Mouse (Mus musculus) embryonic facial prominence, embryonic 12.5 days (tissue): ENCODE data around the gene Aqp9. TPM values are rescaled to one million over a fixed set of nuclear protein-coding genes. Genes with fewer than 3 reads are reported as not detected.

Source experiments
- ATAC-seq: fragments of 200-750 bp; cut with Nextera tagmentation; 2 replicates; pipeline ENCODE4 v1.8.0; 2017; ENCODE audit not compliant: insufficient number of reproducible peaks, insufficient read depth, low FRiP score, low TSS enrichment
- H3K27ac ChIP-seq: fragments of 300-500 bp; sonication (generic); 2 replicates; pipeline ENCODE4 v1.5.1; 2016; ENCODE audit warnings: mild to moderate bottlenecking
- H3K27me3 ChIP-seq: fragments of 300-500 bp; sonication (generic); 2 replicates; pipeline ENCODE4 v1.6.1; 2016; ENCODE audit warnings: mild to moderate bottlenecking, moderate library complexity
- H3K36me3 ChIP-seq: fragments of 300-500 bp; sonication (generic); 2 replicates; pipeline ENCODE4 v1.6.1; 2016; ENCODE audit warnings: mild to moderate bottlenecking
- H3K4me1 ChIP-seq: fragments of 300-500 bp; sonication (generic); 2 replicates; pipeline ENCODE4 v1.6.1; 2016
- H3K4me2 ChIP-seq: fragments of 300-500 bp; sonication (generic); replicated peaks from 2 replicates; pipeline ENCODE4 v1.6.1; 2016; ENCODE audit warnings: mild to moderate bottlenecking, moderate library complexity
- H3K4me3 ChIP-seq: fragments of 300-500 bp; sonication (generic); 2 replicates; pipeline ENCODE4 v1.5.1; 2016; ENCODE audit warnings: mild to moderate bottlenecking
- H3K9ac ChIP-seq: fragments of 300-500 bp; sonication (generic); 2 replicates; pipeline ENCODE4 v1.6.1; 2016; ENCODE audit warnings: mild to moderate bottlenecking, moderate library complexity
- H3K9me3 ChIP-seq: fragments of 300-500 bp; sonication (generic); 2 replicates; pipeline ENCODE4 v1.6.1; 2016; ENCODE audit warnings: mild to moderate bottlenecking, moderate library complexity
- WGBS: fragments of 180-500 bp; shearing (Covaris S2); methylation state at CpG from one replicate; pipeline ENCODE4 v1.1.7; 2016; 5-methylcytosine and 5-hydroxymethylcytosine counted together
- polyA plus RNA-seq: library from polyadenylated mRNA; unstranded; fragments of >200 nt; fragmentation: Nextera tagmentation; extraction: Ambion mirVana; gene quantifications from 2 replicates; pipeline ENCODE4 v1.2.1, GENCODE M21; 2016

Gene Aqp9
- polyA plus RNA-seq, 1 experiment from 2014 or later = not detected

DNA sequence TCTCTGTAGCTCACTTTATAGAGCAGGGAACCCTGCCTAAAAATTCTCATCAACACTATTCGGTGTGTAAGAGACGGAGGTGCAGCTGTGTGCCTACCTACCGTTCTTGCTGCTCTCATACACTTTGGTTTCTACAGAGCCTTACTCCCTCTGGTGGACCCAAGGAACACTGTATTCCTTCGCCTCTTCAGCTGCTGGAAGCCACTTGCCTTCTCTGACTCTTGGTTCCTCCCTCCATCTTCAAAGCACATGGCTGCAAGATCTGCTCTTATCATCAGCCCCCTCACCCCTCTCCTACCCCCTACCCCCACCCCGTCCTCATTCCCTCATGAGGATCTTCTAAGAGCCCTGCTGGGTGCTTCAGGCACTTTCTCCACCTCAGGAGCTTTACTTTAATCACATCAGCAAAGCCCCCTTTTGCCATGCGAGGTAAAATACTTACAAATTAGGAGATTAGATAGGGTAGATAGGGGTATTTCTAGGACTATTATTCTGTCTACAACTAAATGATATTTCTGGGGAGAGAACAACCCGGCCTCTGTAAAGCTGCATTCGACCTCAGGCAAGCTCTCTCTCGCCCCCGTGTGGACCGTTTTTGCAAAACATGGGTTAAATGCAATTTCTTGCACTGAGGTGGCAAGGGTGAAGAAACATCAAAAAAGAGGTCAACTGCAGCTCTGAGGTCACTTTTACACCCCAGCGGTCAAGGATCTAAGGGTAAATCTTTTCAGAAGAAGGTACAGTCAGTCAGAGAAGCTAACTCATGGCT lies 20.3 kb upstream of the Aqp9 start:
- peak overlapping the region; percentile 30 for H3K4me2 ChIP-seq
- 13% methylated on average over 12 of the region's 12 CpGs for WGBS
- H3K4me3 ChIP-seq = no peak overlapping the region
- no peaks in the 10 kb centered on the region for H3K27me3 ChIP-seq
- H3K27ac ChIP-seq = no peak overlapping the region
- H3K36me3 ChIP-seq = no peaks in the 10 kb centered on the region
- ATAC-seq = no peak
- no peaks in the 10 kb centered on the region for H3K4me1 ChIP-seq
- H3K9ac ChIP-seq = no peak overlapping the region
- H3K9me3 ChIP-seq = no peaks in the 10 kb centered on the region

DNA sequence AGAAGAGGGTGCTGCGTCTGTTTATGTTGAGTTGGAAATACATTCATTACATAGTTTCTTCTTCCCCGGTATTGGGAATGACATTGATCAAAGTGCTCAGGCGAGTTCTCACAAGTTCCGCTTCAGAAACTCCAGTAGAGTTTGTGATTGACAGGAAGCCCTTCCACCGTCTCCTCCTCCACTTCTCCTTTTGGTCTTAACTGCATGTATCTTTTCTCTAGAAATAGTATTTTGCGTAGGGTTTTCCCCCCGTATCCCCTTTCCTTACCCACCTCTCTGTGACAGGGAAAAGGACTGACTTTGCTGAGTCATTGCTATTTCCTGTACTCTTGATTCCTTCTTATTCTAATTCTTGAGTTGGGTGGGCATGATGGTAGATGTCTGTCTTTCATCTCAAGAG lies 18.9 kb upstream of the Aqp9 start:
- no peaks in the 10 kb centered on the region for H3K27me3 ChIP-seq
- no peaks in the 10 kb centered on the region for H3K9me3 ChIP-seq
- ATAC-seq = no peak
- no peak overlapping the region for H3K4me3 ChIP-seq
- H3K4me2 ChIP-seq = no peak overlapping the region
- H3K27ac ChIP-seq = no peak overlapping the region
- H3K36me3 ChIP-seq = no peaks in the 10 kb centered on the region
- whole genome bisulfite sequencing = 89% methylated on average over 7 of the region's 7 CpGs
- H3K9ac ChIP-seq = no peak overlapping the region
- no peaks in the 10 kb centered on the region for H3K4me1 ChIP-seq

DNA sequence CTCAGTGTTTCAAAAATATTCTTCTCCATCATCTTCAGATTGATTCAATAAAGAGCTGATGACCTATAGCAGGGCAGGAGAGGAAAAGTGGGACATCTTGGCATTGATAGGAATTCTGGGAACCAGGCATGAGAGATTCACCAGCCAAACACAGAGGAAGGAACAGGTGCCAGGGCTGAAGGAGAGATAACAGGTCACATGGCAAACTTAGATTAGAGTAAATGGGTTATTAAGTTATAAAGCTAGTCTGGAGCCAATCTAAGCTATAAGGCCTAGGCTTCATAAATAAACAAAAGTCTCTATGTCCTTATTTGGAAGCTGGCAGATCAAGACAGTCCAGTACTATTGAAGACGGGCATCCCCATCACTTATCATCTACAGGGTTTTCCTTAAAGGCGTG lies 17.3 kb upstream of the Aqp9 start:
- Histone ChIP-seq H3K4me1 (no peaks in the 10 kb centered on the region), H3K36me3 (no peaks in the 10 kb centered on the region), H3K27me3 (no peaks in the 10 kb centered on the region), H3K4me2 (no peak overlapping the region), H3K27ac (no peak overlapping the region), H3K4me3 (no peak overlapping the region), H3K9me3 (no peaks in the 10 kb centered on the region), H3K9ac (no peak overlapping the region)
- no peak for ATAC-seq
- WGBS = 83% methylated on average over 2 of the region's 2 CpGs

DNA sequence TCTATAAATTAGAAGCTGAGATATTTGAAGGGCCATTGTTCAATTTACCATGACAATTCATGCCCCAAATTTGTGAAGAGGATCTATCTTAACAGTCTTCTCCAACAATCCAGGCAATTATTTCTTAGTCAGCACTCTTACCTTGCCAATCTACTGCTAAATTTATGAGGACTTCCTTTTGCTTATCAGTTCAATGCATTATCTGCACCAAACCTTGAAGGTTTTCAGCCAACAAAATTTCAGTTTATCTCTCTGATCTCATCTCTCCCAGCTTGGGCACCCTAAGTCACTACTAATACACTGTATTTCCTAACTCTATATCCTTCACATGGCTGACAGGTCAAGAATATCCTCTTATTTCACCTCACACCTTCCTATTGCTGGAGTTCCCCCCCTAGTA lies 16.8 kb upstream of the Aqp9 start:
- no peak overlapping the region for H3K27ac ChIP-seq
- no peak overlapping the region for H3K4me2 ChIP-seq
- H3K27me3 ChIP-seq = no peaks in the 10 kb centered on the region
- no peak overlapping the region for H3K9ac ChIP-seq
- ATAC-seq = no peak
- no peaks in the 10 kb centered on the region for H3K4me1 ChIP-seq
- no peaks in the 10 kb centered on the region for H3K36me3 ChIP-seq
- no peak overlapping the region for H3K4me3 ChIP-seq
- H3K9me3 ChIP-seq = no peaks in the 10 kb centered on the region

DNA sequence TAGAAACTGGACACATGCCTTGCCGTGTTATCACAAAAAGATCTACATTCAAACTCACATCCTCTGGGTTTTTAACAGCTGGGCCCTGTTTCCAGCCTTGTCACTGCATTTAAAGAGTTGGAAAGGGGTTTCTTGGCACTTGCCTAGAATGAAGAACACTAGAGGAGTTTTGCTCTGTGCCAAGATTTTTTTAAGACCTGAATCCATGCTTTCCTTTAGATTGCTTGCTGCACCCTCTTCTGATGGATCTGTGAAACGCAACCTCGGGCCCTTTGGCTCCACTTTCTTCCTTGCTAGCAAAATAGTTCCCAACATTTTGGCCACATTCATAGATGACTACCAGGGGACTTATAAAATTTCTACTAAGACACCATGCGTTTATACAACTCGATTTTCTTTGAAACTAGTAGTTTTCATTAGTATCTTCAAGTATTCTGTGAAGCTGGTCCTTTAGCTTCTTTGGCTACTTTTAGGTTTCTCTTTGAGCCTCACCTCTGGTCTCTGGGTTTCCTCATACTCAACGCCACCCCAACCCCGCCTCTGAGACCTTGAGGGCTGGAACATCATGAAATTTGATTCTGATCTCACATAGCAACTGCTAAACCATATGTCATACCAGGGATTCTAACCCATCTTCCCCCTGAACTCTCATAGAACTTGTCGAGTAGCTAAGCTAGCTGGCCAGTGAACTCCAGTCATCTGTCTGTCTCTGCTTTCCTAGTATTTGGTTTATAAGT lies 11.7 kb upstream of the Aqp9 start:
- no peak overlapping the region for H3K4me3 ChIP-seq
- no peaks in the 10 kb centered on the region for H3K9me3 ChIP-seq
- no peak overlapping the region for H3K4me2 ChIP-seq
- H3K36me3 ChIP-seq = no peaks in the 10 kb centered on the region
- H3K27me3 ChIP-seq = no peaks in the 10 kb centered on the region
- 75% methylated on average over 8 of the region's 8 CpGs for WGBS
- H3K4me1 ChIP-seq = no peaks in the 10 kb centered on the region
- H3K27ac ChIP-seq = no peak overlapping the region
- H3K9ac ChIP-seq = no peak overlapping the region
- no peak for ATAC-seq

DNA sequence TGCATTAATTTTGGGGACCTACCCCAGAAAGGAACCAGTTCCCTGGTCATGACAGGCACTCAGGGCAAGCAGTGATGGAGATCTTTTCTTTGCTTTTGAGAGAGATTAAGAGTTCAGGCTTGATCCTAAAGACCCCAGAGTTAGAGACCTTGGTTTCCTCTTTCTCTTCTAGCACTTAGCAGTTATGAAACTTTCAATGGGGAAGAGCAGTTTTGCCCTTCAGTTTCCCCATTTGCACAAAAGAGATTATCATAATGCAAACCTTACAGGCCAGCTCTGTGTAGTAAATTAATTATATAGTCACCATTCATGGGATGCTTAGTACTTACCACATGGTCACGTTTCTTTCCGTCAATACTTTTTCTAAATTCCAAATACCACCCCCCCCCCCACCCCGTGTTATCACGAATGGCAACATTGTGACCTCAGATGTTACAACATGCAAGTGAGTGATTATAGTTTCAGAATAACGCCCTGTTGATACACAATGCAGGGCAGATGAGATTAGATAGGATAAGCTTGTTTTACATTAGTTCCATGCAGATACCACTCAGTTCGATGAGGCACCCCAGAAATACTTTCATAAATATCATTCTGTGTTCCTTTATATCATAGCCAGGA lies 10.9 kb upstream of the Aqp9 start:
- no peak overlapping the region for H3K9ac ChIP-seq
- no peak for ATAC-seq
- no peak overlapping the region for H3K27ac ChIP-seq
- no peak overlapping the region for H3K4me2 ChIP-seq
- no peaks in the 10 kb centered on the region for H3K36me3 ChIP-seq
- no peaks in the 10 kb centered on the region for H3K9me3 ChIP-seq
- H3K4me3 ChIP-seq = no peak overlapping the region
- H3K27me3 ChIP-seq = no peaks in the 10 kb centered on the region
- 89% methylated on average over 6 of the region's 6 CpGs for WGBS
- no peaks in the 10 kb centered on the region for H3K4me1 ChIP-seq

DNA sequence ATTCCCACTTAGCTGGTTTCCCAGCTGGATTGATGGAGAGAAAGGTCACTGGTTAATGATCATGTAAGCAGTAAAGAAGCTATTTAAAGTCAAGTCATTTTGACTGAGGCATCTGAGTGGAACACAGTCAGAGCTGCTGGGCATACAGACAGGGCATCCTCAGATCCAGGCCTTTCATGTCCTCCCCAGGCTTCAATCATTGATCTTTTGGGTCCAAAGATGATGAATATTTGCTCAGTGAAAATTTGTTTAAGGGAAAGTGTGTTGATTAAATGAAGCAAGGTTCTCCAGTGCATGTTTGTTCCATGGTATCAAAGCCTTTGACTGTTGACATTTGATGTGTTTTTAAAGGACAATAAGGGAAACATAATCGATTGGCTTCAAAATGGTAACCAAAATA lies 7.2 kb upstream of the Aqp9 start:
- no peak overlapping the region for H3K4me2 ChIP-seq
- no peaks in the 10 kb centered on the region for H3K36me3 ChIP-seq
- H3K4me1 ChIP-seq = no peaks in the 10 kb centered on the region
- no peak overlapping the region for H3K27ac ChIP-seq
- H3K9ac ChIP-seq = no peak overlapping the region
- no peaks in the 10 kb centered on the region for H3K9me3 ChIP-seq
- WGBS = 83% methylated on average over 1 of the region's 1 CpGs
- ATAC-seq = no peak
- no peak overlapping the region for H3K4me3 ChIP-seq
- H3K27me3 ChIP-seq = no peaks in the 10 kb centered on the region

DNA sequence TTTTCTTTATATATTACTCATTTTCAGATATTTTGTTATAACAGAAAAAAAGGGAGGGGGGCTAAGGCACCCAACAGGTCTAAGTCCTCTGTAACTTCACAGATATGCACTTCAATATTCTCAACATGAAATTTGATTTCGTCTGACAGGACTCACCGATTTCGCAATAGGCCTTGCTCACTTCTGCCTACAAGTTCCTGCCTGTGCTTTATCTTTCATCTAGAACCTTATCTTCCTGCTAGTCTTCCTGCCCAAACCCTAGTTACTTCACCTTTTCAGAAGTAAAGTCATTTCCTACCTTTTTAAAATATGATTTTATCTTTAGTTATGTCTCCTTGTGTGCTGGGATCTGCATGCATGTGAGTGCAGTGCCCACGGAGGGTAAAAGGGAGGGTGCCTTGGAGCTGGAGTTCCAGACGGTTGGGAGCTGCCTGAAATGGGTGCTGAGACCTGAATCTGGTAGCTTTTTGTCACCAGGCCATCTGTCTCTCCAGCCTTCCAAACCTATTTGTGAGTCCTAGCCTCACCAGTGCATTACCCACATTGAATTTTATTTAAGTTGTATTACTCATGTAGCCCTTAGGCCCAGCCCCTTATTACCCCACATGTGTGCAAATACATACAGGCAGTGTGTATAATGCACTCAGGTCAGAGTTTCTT lies 6.0 kb upstream of the Aqp9 start:
- no peaks in the 10 kb centered on the region for H3K4me1 ChIP-seq
- no peak overlapping the region for H3K4me3 ChIP-seq
- no peaks in the 10 kb centered on the region for H3K9me3 ChIP-seq
- ATAC-seq = no peak
- WGBS = 80% methylated on average over 5 of the region's 5 CpGs
- H3K9ac ChIP-seq = no peak overlapping the region
- H3K27ac ChIP-seq = no peak overlapping the region
- H3K36me3 ChIP-seq = no peaks in the 10 kb centered on the region
- H3K27me3 ChIP-seq = no peaks in the 10 kb centered on the region
- no peak overlapping the region for H3K4me2 ChIP-seq

DNA sequence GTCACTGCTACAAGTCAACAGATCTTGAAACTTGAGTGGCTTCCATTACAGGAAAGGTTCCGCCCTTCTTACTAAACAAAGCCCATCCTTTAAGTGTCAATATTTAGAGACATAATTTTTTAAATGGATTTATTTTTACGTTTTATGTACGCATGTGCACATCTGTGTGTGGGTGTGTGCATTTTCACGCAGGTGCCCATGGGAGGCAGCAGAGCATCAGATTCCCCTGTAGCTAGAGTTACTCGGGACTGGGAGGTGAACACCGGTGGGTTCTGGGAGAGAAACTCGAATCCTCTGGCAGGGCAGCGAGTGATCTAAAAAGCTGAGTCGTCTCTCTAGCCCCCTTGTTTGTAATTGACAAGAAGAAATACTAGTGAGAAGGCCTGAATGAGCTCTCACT lies 5.1 kb upstream of the Aqp9 start:
- Histone ChIP-seq H3K4me1 (peaks cover 3% of the 10 kb centered on the region; the same call in 1 of the 2 replicates), H3K36me3 (no peaks in the 10 kb centered on the region), H3K9ac (no peak overlapping the region), H3K27ac (no peak overlapping the region), H3K4me3 (no peak overlapping the region), H3K9me3 (no peaks in the 10 kb centered on the region), H3K27me3 (no peaks in the 10 kb centered on the region), H3K4me2 (no peak overlapping the region)
- no peak for ATAC-seq
- 49% methylated on average over 9 of the region's 9 CpGs for WGBS

DNA sequence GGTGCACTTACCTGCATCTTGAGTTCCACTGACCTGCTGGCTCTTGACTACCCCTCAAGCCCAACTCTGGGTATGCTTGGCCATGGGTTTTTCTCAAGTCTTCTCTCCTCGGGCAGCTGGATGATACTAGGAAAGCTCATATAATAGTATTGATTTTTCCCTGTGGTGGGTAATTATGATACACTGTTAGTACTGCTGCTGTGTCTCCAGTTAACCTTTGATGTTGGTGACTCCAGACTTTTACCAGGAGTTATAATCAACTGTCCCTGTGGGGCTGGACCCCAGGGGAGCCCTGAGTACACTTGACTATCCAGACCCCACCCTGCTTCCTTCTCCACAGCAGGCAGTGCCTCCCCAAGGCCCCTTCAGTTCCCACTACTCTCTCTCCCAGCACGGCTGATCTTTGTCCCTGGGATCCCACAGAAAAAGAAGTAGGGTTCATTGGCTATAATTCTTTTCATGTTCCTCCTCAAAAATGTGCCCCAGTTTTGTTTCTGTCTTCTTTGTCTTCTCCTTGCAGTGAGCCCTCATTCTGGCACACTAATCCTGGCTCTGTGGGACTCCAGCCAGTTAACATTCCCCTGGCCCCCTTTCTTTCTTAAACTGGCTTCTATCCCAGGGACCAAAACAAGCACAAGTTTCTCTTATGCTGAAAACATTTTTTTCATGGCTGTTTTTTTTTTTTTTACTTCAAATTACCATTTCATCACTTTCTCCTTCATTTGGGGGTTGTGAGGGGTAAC lies 838 bp downstream of the Aqp9 start:
- no peaks in the 10 kb centered on the region for H3K36me3 ChIP-seq
- no peak overlapping the region for H3K27ac ChIP-seq
- no peaks in the 10 kb centered on the region for H3K9me3 ChIP-seq
- ATAC-seq = no peak
- no peak overlapping the region for H3K4me2 ChIP-seq
- no peak overlapping the region for H3K9ac ChIP-seq
- 35% methylated on average over 2 of the region's 2 CpGs for WGBS
- H3K4me1 ChIP-seq = peaks cover 4% of the 10 kb centered on the region; the same call in 1 of the 2 replicates
- no peak overlapping the region for H3K4me3 ChIP-seq
- H3K27me3 ChIP-seq = no peaks in the 10 kb centered on the region

DNA sequence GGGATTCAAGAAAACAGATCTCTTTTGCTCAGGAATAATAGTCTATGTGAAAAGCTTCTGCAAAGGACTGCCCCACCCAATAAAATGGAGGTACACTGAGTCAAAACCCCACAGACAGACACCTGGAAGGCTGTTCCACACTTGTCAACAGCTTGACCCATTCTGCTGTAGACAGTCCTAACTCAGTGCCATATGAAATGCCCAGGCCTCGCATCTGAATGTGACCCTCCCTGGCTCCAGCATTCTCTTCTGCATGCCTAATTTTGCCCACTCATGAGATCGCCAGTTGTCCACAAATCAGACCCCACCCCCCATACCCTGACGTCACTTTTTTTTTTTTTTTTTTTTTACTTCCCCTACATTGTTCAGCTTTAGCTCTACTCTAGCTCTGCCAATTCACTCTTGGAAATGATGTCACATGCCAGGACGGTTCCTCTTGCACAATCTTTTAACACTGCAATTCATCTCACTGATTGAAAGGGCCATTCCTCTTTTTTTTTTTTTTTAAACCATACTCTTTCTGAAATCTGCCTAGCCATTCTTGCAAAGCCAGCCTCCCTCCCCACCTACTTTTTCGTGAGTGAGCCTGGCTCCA lies 1.5 kb downstream of the Aqp9 start:
- Histone ChIP-seq H3K27me3 (no peaks in the 10 kb centered on the region), H3K9me3 (no peaks in the 10 kb centered on the region), H3K9ac (no peak overlapping the region), H3K4me1 (peaks cover 4% of the 10 kb centered on the region; the same call in 1 of the 2 replicates), H3K27ac (no peak overlapping the region), H3K4me2 (no peak overlapping the region), H3K36me3 (no peaks in the 10 kb centered on the region), H3K4me3 (no peak overlapping the region)
- no peak for ATAC-seq
- 69% methylated on average over 5 of the region's 5 CpGs for WGBS
